Mouse (Mus musculus): Measurements from ENCODE around the gene D11Wsu47e.

GRCm38 (mm10) chr11:113709272-113709671 lies 25.1 kb downstream of the D11Wsu47e start:
- TF ChIP-seq POLR2A (IDR thresholded peaks at IDR 0.05; ENCODE audit: borderline replicate concordance, low read depth, low read length) (no peak), CTCF (IDR thresholded peaks at IDR 0.05; ENCODE audit: low read depth, low read length) (no peak)
